Mouse (Mus musculus): ENCODE results near the gene Micu1. TPM values are rescaled to one million over a fixed set of nuclear protein-coding genes. Genes with fewer than 3 reads are reported as not detected.

The Micu1 gene
- polyA plus RNA-seq, 1 experiment from 2014 or later: 82.0 TPM

- H3K36me3 ChIP-seq (ENCODE audit: control insufficient read depth, insufficient read depth, low read length): peaks cover 16% of the 10 kb centered on the region
- ATAC-seq (ENCODE audit: low read depth): no peak
- H3K4me2 ChIP-seq (ENCODE audit: low read depth, low read length): no peak overlapping the region
- 69% methylated on average over 5 of the region's 5 CpGs for WGBS
- H3K27ac ChIP-seq (replicated peaks; ENCODE audit: low read depth, low read length): no peak overlapping the region
- no peak overlapping the region for H3K9ac ChIP-seq (ENCODE audit: low read depth, low read length)
- no peaks in the 10 kb centered on the region for H3K9me3 ChIP-seq (ENCODE audit: control insufficient read depth, low read length)
- no peak overlapping the region for H3K4me3 ChIP-seq (ENCODE audit: low read depth, low read length)
- H3K27me3 ChIP-seq (replicated peaks; ENCODE audit: control insufficient read depth, insufficient read depth, low read length): no peaks in the 10 kb centered on the region
- H3K4me1 ChIP-seq (ENCODE audit: control insufficient read depth, insufficient read depth, low read length): no peaks in the 10 kb centered on the region
- DNase-seq (ENCODE audit: low spot score): no peak
These were observed 84.0 kb downstream of the Micu1 start for GRCm38 (mm10) chr10:59786289-59786688.

GRCm38 (mm10) chr10:59787140-59787800 lies 85.0 kb downstream of the Micu1 start:
- Histone ChIP-seq H3K36me3 (ENCODE audit: control insufficient read depth, insufficient read depth, low read length) (peaks cover 19% of the 10 kb centered on the region), H3K4me2 (ENCODE audit: low read depth, low read length) (no peak overlapping the region), H3K27me3 (replicated peaks; ENCODE audit: control insufficient read depth, insufficient read depth, low read length) (no peaks in the 10 kb centered on the region), H3K4me1 (ENCODE audit: control insufficient read depth, insufficient read depth, low read length) (no peaks in the 10 kb centered on the region), H3K9ac (ENCODE audit: low read depth, low read length) (no peak overlapping the region), H3K4me3 (ENCODE audit: low read depth, low read length) (no peak overlapping the region), H3K27ac (replicated peaks; ENCODE audit: low read depth, low read length) (no peak overlapping the region), H3K9me3 (ENCODE audit: control insufficient read depth, low read length) (no peaks in the 10 kb centered on the region)
- WGBS: 78% methylated on average over 11 of the region's 11 CpGs
- ATAC-seq (ENCODE audit: low read depth) (no peak), DNase-seq (ENCODE audit: low spot score) (no peak)

- no peak for DNase-seq (ENCODE audit: low spot score)
- H3K27ac ChIP-seq (replicated peaks; ENCODE audit: low read depth, low read length): no peak overlapping the region
- H3K4me2 ChIP-seq (ENCODE audit: low read depth, low read length): no peak overlapping the region
- peaks cover 21% of the 10 kb centered on the region for H3K36me3 ChIP-seq (ENCODE audit: control insufficient read depth, insufficient read depth, low read length)
- H3K27me3 ChIP-seq (replicated peaks; ENCODE audit: control insufficient read depth, insufficient read depth, low read length): no peaks in the 10 kb centered on the region
- H3K9me3 ChIP-seq (ENCODE audit: control insufficient read depth, low read length): no peaks in the 10 kb centered on the region
- WGBS: 76% methylated on average over 8 of the region's 8 CpGs
- no peak for ATAC-seq (ENCODE audit: low read depth)
- H3K4me1 ChIP-seq (ENCODE audit: control insufficient read depth, insufficient read depth, low read length): no peaks in the 10 kb centered on the region
- no peak overlapping the region for H3K9ac ChIP-seq (ENCODE audit: low read depth, low read length)
- no peak overlapping the region for H3K4me3 ChIP-seq (ENCODE audit: low read depth, low read length)
These were observed 85.6 kb downstream of the Micu1 start for GRCm38 (mm10) chr10:59787870-59788269.

GRCm38 (mm10) chr10:59790291-59790929 lies 88.1 kb downstream of the Micu1 start:
- H3K27me3 ChIP-seq (replicated peaks; ENCODE audit: control insufficient read depth, insufficient read depth, low read length): no peaks in the 10 kb centered on the region
- H3K4me3 ChIP-seq (ENCODE audit: low read depth, low read length): no peak overlapping the region
- no peaks in the 10 kb centered on the region for H3K9me3 ChIP-seq (ENCODE audit: control insufficient read depth, low read length)
- H3K36me3 ChIP-seq (ENCODE audit: control insufficient read depth, insufficient read depth, low read length): peaks cover 21% of the 10 kb centered on the region
- H3K27ac ChIP-seq (replicated peaks; ENCODE audit: low read depth, low read length): no peak overlapping the region
- WGBS: 71% methylated on average over 11 of the region's 11 CpGs
- ATAC-seq (ENCODE audit: low read depth) (no peak), DNase-seq (ENCODE audit: low spot score) (no peak)
- no peak overlapping the region for H3K4me2 ChIP-seq (ENCODE audit: low read depth, low read length)
- no peak overlapping the region for H3K9ac ChIP-seq (ENCODE audit: low read depth, low read length)
- no peaks in the 10 kb centered on the region for H3K4me1 ChIP-seq (ENCODE audit: control insufficient read depth, insufficient read depth, low read length)

GRCm38 (mm10) chr10:59791896-59792295 lies 89.6 kb downstream of the Micu1 start:
- 78% methylated on average over 5 of the region's 5 CpGs for WGBS
- Histone ChIP-seq H3K27me3 (replicated peaks; ENCODE audit: control insufficient read depth, insufficient read depth, low read length) (no peaks in the 10 kb centered on the region), H3K9ac (ENCODE audit: low read depth, low read length) (no peak overlapping the region), H3K9me3 (ENCODE audit: control insufficient read depth, low read length) (0 out of 2 replicates have a peak, but pooled peaks cover 3% of the 10 kb centered on the region), H3K4me3 (ENCODE audit: low read depth, low read length) (no peak overlapping the region), H3K4me1 (ENCODE audit: control insufficient read depth, insufficient read depth, low read length) (no peaks in the 10 kb centered on the region), H3K27ac (replicated peaks; ENCODE audit: low read depth, low read length) (no peak overlapping the region), H3K4me2 (ENCODE audit: low read depth, low read length) (no peak overlapping the region), H3K36me3 (ENCODE audit: control insufficient read depth, insufficient read depth, low read length) (peaks cover 28% of the 10 kb centered on the region)
- ATAC-seq (ENCODE audit: low read depth) (no peak), DNase-seq (ENCODE audit: low spot score) (no peak)

- DNase-seq (ENCODE audit: low spot score): no peak
- Histone ChIP-seq H3K9ac (ENCODE audit: low read depth, low read length) (no peak overlapping the region), H3K9me3 (ENCODE audit: control insufficient read depth, low read length) (0 out of 2 replicates have a peak, but pooled peaks cover 3% of the 10 kb centered on the region), H3K27ac (replicated peaks; ENCODE audit: low read depth, low read length) (no peak overlapping the region), H3K36me3 (ENCODE audit: control insufficient read depth, insufficient read depth, low read length) (peaks cover 29% of the 10 kb centered on the region), H3K4me1 (ENCODE audit: control insufficient read depth, insufficient read depth, low read length) (no peaks in the 10 kb centered on the region), H3K27me3 (replicated peaks; ENCODE audit: control insufficient read depth, insufficient read depth, low read length) (no peaks in the 10 kb centered on the region), H3K4me2 (ENCODE audit: low read depth, low read length) (no peak overlapping the region), H3K4me3 (ENCODE audit: low read depth, low read length) (no peak overlapping the region)
- ATAC-seq (ENCODE audit: low read depth): no peak
- 86% methylated on average over 9 of the region's 9 CpGs for WGBS
These were observed 90.4 kb downstream of the Micu1 start for GRCm38 (mm10) chr10:59792575-59793176.

GRCm38 (mm10) chr10:59793454-59793853 lies 91.2 kb downstream of the Micu1 start:
- no peaks in the 10 kb centered on the region for H3K4me1 ChIP-seq (ENCODE audit: control insufficient read depth, insufficient read depth, low read length)
- H3K36me3 ChIP-seq (ENCODE audit: control insufficient read depth, insufficient read depth, low read length): peaks cover 29% of the 10 kb centered on the region
- no peaks in the 10 kb centered on the region for H3K27me3 ChIP-seq (replicated peaks; ENCODE audit: control insufficient read depth, insufficient read depth, low read length)
- H3K9ac ChIP-seq (ENCODE audit: low read depth, low read length): no peak overlapping the region
- WGBS: 76% methylated on average over 3 of the region's 3 CpGs
- no peak overlapping the region for H3K4me3 ChIP-seq (ENCODE audit: low read depth, low read length)
- ATAC-seq (ENCODE audit: low read depth) (no peak), DNase-seq (ENCODE audit: low spot score) (no peak)
- 0 out of 2 replicates have a peak, but pooled peaks cover 3% of the 10 kb centered on the region for H3K9me3 ChIP-seq (ENCODE audit: control insufficient read depth, low read length)
- H3K27ac ChIP-seq (replicated peaks; ENCODE audit: low read depth, low read length): no peak overlapping the region
- no peak overlapping the region for H3K4me2 ChIP-seq (ENCODE audit: low read depth, low read length)

GRCm38 (mm10) chr10:59795085-59795484 lies 92.8 kb downstream of the Micu1 start:
- Histone ChIP-seq H3K4me2 (ENCODE audit: low read depth, low read length) (no peak overlapping the region), H3K9me3 (ENCODE audit: control insufficient read depth, low read length) (0 out of 2 replicates have a peak, but pooled peaks cover 3% of the 10 kb centered on the region), H3K27ac (replicated peaks; ENCODE audit: low read depth, low read length) (no peak overlapping the region), H3K36me3 (ENCODE audit: control insufficient read depth, insufficient read depth, low read length) (peaks cover 19% of the 10 kb centered on the region), H3K27me3 (replicated peaks; ENCODE audit: control insufficient read depth, insufficient read depth, low read length) (no peaks in the 10 kb centered on the region), H3K9ac (ENCODE audit: low read depth, low read length) (no peak overlapping the region), H3K4me1 (ENCODE audit: control insufficient read depth, insufficient read depth, low read length) (peaks cover 4% of the 10 kb centered on the region), H3K4me3 (ENCODE audit: low read depth, low read length) (no peak overlapping the region)
- ATAC-seq (ENCODE audit: low read depth): no peak
- no peak for DNase-seq (ENCODE audit: low spot score)
- 79% methylated on average over 7 of the region's 7 CpGs for WGBS

All from embryonic facial prominence, embryonic 14.5 days (tissue).